10 mouse cellular contexts compared by ENCODE assay signal in the genomic region with DNA sequence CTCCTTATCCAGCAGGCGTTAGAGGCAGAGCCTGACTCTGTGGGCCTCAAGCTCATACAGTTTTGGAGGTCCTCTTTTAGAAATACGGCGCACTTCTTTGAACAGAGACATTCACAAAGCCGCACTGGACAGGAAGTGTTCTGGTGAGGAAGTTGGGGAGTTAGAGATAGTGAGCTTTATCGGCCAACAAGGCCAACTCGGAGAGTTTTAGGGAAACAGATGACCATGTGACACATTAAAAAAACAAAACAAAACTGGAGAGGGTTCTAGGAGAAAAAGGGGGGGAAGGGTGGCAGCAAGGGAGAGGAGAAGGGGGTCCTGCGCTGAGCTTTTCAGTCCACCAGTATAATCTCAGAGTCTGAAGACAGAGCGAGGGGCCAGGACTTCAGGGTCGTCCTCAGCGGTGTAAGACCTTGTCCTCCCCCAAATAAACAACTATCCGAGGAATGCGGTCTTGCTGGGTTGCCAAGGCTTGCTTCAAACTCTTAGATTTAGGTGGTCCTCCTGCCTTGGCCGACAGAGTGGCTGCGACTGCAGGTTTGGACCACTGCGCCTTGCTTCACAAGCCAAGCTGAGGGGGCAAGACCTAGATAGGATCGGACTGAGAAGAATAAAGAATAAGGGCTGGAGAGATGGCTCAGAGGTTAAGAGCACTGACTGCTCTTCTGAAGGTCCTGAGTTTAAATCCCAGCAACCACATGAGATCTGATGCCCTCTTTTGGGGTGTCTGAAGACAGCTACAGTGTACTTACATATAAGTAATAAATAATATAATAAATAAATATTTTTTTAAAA. TPM values are rescaled to one million over a fixed set of nuclear protein-coding genes. Genes with fewer than 3 reads are reported as not detected.
DNase-seq lines count a peak whose midpoint lies in the region; ATAC-seq and TF ChIP-seq lines count a peak whose summit lies in the region.
"Had no signal": no experiment of that assay in that cellular context is flagged by ENCODE, and none has a peak within 500 bp of the region (broad histone marks: within the 10 kb centered on the region; RNA-seq: fewer than 3 reads in every experiment).

No protein-coding gene starts in this region.

- peak; percentile 46; the same call in 1 of the 2 replicates for TF ChIP-seq EP300 in liver, postnatal 0 days (IDR thresholded peaks at IDR 0.05; ENCODE audit: low read depth)

- no peak overlapping the region for H3K9ac ChIP-seq in kidney, embryonic 14.5 days (ENCODE audit: low read depth, low read length)
- 0 out of 2 replicates have a peak overlapping the region, but pooled peaks have one; percentile 40 for H3K9ac ChIP-seq in heart, embryonic 12.5 days
- peak overlapping the region; percentile 35; the same call in 1 of the 2 replicates for H3K9ac ChIP-seq in liver, postnatal 0 days (replicated peaks)

- no peak for DNase-seq in kidney, postnatal 14 days
- DNase-seq in G1E (ENCODE audit: low spot score), result no peak
- DNase-seq in liver, postnatal 0 days, result no peak
- no peak for DNase-seq in cerebellum, adult 9-11 months
- DNase-seq in cerebellum, postnatal 36 days, result no peak
- DNase-seq: spleen, adult 18-20 months had no signal

- H3K4me2 ChIP-seq in kidney, embryonic 14.5 days (replicated peaks; ENCODE audit: low read depth, low read length), result no peak overlapping the region; the same call in 1 of the 2 replicates
- H3K4me2 ChIP-seq in heart, embryonic 12.5 days, result peak overlapping the region; percentile 43
- H3K4me2 ChIP-seq in liver, postnatal 0 days (ENCODE audit: low read depth, low read length), result peak overlapping the region; percentile 49

- H3K9me3 ChIP-seq in kidney, embryonic 14.5 days (ENCODE audit: control insufficient read depth, low read length), result 0 out of 2 replicates have a peak, but pooled peaks cover 2% of the 10 kb centered on the region
- peaks cover 6% of the 10 kb centered on the region; the same call in 1 of the 2 replicates for H3K9me3 ChIP-seq in G1E (replicated peaks)
- peaks cover 6% of the 10 kb centered on the region for H3K9me3 ChIP-seq in heart, embryonic 12.5 days (replicated peaks)
- H3K9me3 ChIP-seq in liver, postnatal 0 days (ENCODE audit: low read length), result peaks cover 3% of the 10 kb centered on the region

- H3K27ac ChIP-seq in kidney, embryonic 14.5 days (ENCODE audit: low read depth, low read length), result peak overlapping the region; percentile 1; the same call in 1 of the 2 replicates
- peak overlapping the region; percentile 82 for H3K27ac ChIP-seq in heart, embryonic 12.5 days (ENCODE audit: poor library complexity, severe bottlenecking)
- peak overlapping the region; percentile 72 for H3K27ac ChIP-seq in liver, postnatal 0 days (ENCODE audit: low read depth)

- no peak overlapping the region for H3K4me3 ChIP-seq in kidney, embryonic 14.5 days (ENCODE audit: low read length)
- H3K4me3 ChIP-seq in G1E (ENCODE audit: low read depth, low read length), result peak overlapping the region; percentile 58; the same call in 1 of the 2 replicates
- no peak overlapping the region for H3K4me3 ChIP-seq in heart, embryonic 12.5 days
- H3K4me3 ChIP-seq in liver, postnatal 0 days (ENCODE audit: low read depth, low read length), result no peak overlapping the region
- H3K4me3 ChIP-seq: myocyte had no signal

- WGBS in kidney, embryonic 14.5 days, result 54% methylated on average over 16 of the region's 16 CpGs
- 22% methylated on average over 16 of the region's 16 CpGs for WGBS in heart, embryonic 12.5 days
- WGBS in liver, postnatal 0 days (ENCODE audit: insufficient replicate concordance), result 22% methylated on average over 16 of the region's 16 CpGs

- H3K27me3 ChIP-seq in kidney, embryonic 14.5 days (ENCODE audit: control insufficient read depth, insufficient read depth, low read length), result no peaks in the 10 kb centered on the region
- H3K27me3 ChIP-seq in G1E (ENCODE audit: insufficient read depth, low read length), result no peaks in the 10 kb centered on the region
- H3K27me3 ChIP-seq in heart, embryonic 12.5 days (replicated peaks), result no peaks in the 10 kb centered on the region
- no peaks in the 10 kb centered on the region for H3K27me3 ChIP-seq in liver, postnatal 0 days (ENCODE audit: insufficient read depth, low read length)

- H3K4me1 ChIP-seq in kidney, embryonic 14.5 days (ENCODE audit: control insufficient read depth, insufficient read depth, low read length), result 0 out of 2 replicates have a peak, but pooled peaks cover 6% of the 10 kb centered on the region
- peaks cover 47% of the 10 kb centered on the region for H3K4me1 ChIP-seq in G1E (ENCODE audit: insufficient read depth, low read depth, low read length)
- peaks cover 18% of the 10 kb centered on the region for H3K4me1 ChIP-seq in heart, embryonic 12.5 days (replicated peaks)
- peaks cover 12% of the 10 kb centered on the region for H3K4me1 ChIP-seq in liver, postnatal 0 days (ENCODE audit: insufficient read depth)

- no peak for ATAC-seq in kidney, embryonic 14.5 days (ENCODE audit: low FRiP score, low TSS enrichment)
- ATAC-seq in G1E (ENCODE audit: extremely low read depth, insufficient number of reproducible peaks, low FRiP score, poor library complexity, severe bottlenecking), result peak; percentile 77
- ATAC-seq in heart, embryonic 12.5 days (ENCODE audit: insufficient number of reproducible peaks, low FRiP score), result peak; percentile 59
- ATAC-seq in liver, postnatal 0 days, result no peak; the same call in 1 of the 2 replicates
- no peak for ATAC-seq in CD4-positive, CD25-positive, alpha-beta regulatory T cell, adult 4 months

- H3K36me3 ChIP-seq in kidney, embryonic 14.5 days (ENCODE audit: control insufficient read depth, insufficient read depth, low read length), result no peaks in the 10 kb centered on the region
- peaks cover 2% of the 10 kb centered on the region for H3K36me3 ChIP-seq in G1E (replicated peaks)
- no peaks in the 10 kb centered on the region for H3K36me3 ChIP-seq in heart, embryonic 12.5 days
- no peaks in the 10 kb centered on the region for H3K36me3 ChIP-seq in liver, postnatal 0 days (replicated peaks; ENCODE audit: insufficient read depth, low read length)

- no peak for TF ChIP-seq CTCF in G1E (IDR thresholded peaks at IDR 0.05; ENCODE audit: low read depth, low read length)
- TF ChIP-seq CTCF in liver, postnatal 0 days (IDR thresholded peaks at IDR 0.05; ENCODE audit: low read depth), result no peak

RNA-seq across cellular contexts. Expression of gene Wbp2, which starts 7.2 kb away (rescaled TPM):
- 55.2 and 80.2 TPM in 2 replicates for polyA plus RNA-seq in kidney, embryonic 14.5 days (2014; fragmentation: Nextera tagmentation; extraction: Ambion mirVana)
- total RNA-seq in G1E (2014; fragmentation: Nextera tagmentation) (160 and 169 TPM in 2 replicates), G1E (2017) (55.9 and 61.6 TPM in 2 replicates)
- polyA plus RNA-seq in G1E (2012), result 499 and 545 TPM in 2 replicates
- polyA plus RNA-seq in heart, embryonic 12.5 days (2016; fragmentation: Nextera tagmentation; extraction: Ambion mirVana), result 137 and 141 TPM in 2 replicates
- 63.3 and 65.0 TPM in 2 replicates for polyA plus RNA-seq in liver, postnatal 0 days (2015; fragmentation: Nextera tagmentation; extraction: Ambion mirVana)
- polyA plus RNA-seq in CD4-positive, CD25-positive, alpha-beta regulatory T cell, adult 4 months (2017; shearing (Covaris generic)), result 100 to 1,000 TPM; 133 to 265 TPM

RNA-seq across cellular contexts. Expression of gene Unc13d, which starts 16.2 kb away (rescaled TPM):
- polyA plus RNA-seq in kidney, embryonic 14.5 days (2014; fragmentation: Nextera tagmentation; extraction: Ambion mirVana), result 1.3 and 1.5 TPM in 2 replicates
- 26.1 and 31.4 TPM in 2 replicates for total RNA-seq in G1E (2014; fragmentation: Nextera tagmentation)
- total RNA-seq in G1E (2017), result 63.5 and 81.7 TPM in 2 replicates
- 126 and 144 TPM in 2 replicates for polyA plus RNA-seq in G1E (2012)
- 2.2 and 2.5 TPM in 2 replicates for polyA plus RNA-seq in heart, embryonic 12.5 days (2016; fragmentation: Nextera tagmentation; extraction: Ambion mirVana)
- polyA plus RNA-seq in liver, postnatal 0 days (2015; fragmentation: Nextera tagmentation; extraction: Ambion mirVana), result 6.1 and 6.9 TPM in 2 replicates
- polyA plus RNA-seq in CD4-positive, CD25-positive, alpha-beta regulatory T cell, adult 4 months (2017; shearing (Covaris generic)), result 100 to 1,000 TPM in 1 of 2 experiments, 10 to 100 TPM in 1; 73.8 to 138 TPM

RNA-seq across cellular contexts. Expression of gene Trim47, which starts 33.0 kb away (rescaled TPM):
- polyA plus RNA-seq in kidney, embryonic 14.5 days (2014; fragmentation: Nextera tagmentation; extraction: Ambion mirVana), result 12.2 and 12.8 TPM in 2 replicates
- not detected in 2 replicates for total RNA-seq in G1E (2014; fragmentation: Nextera tagmentation)
- 0.12 and 0.27 TPM in 2 replicates for total RNA-seq in G1E (2017)
- 0.08 TPM in 1 of 2 replicates, not detected in the other for polyA plus RNA-seq in G1E (2012)
- 54.8 and 58.2 TPM in 2 replicates for polyA plus RNA-seq in heart, embryonic 12.5 days (2016; fragmentation: Nextera tagmentation; extraction: Ambion mirVana)
- polyA plus RNA-seq in liver, postnatal 0 days (2015; fragmentation: Nextera tagmentation; extraction: Ambion mirVana), result 5.7 and 7.4 TPM in 2 replicates
- polyA plus RNA-seq in CD4-positive, CD25-positive, alpha-beta regulatory T cell, adult 4 months (2017; shearing (Covaris generic)), result not detected

RNA-seq across cellular contexts. Expression of gene Trim65, which starts 37.0 kb away (rescaled TPM):
- polyA plus RNA-seq in kidney, embryonic 14.5 days (2014; fragmentation: Nextera tagmentation; extraction: Ambion mirVana), result 3.2 and 4.1 TPM in 2 replicates
- total RNA-seq in G1E (2014; fragmentation: Nextera tagmentation), result not detected in 2 replicates
- total RNA-seq in G1E (2017), result 0.05 and 0.12 TPM in 2 replicates
- not detected in 2 replicates for polyA plus RNA-seq in G1E (2012)
- 4.7 and 4.9 TPM in 2 replicates for polyA plus RNA-seq in heart, embryonic 12.5 days (2016; fragmentation: Nextera tagmentation; extraction: Ambion mirVana)
- polyA plus RNA-seq in liver, postnatal 0 days (2015; fragmentation: Nextera tagmentation; extraction: Ambion mirVana), result 1.1 and 1.2 TPM in 2 replicates
- 10 to 100 TPM; 14.4 to 17.9 TPM for polyA plus RNA-seq in CD4-positive, CD25-positive, alpha-beta regulatory T cell, adult 4 months (2017; shearing (Covaris generic))

RNA-seq across cellular contexts. Expression of gene Mrpl38, which starts 44.7 kb away (rescaled TPM):
- 111 and 114 TPM in 2 replicates for polyA plus RNA-seq in kidney, embryonic 14.5 days (2014; fragmentation: Nextera tagmentation; extraction: Ambion mirVana)
- total RNA-seq in G1E (2014; fragmentation: Nextera tagmentation) (99.3 and 125 TPM in 2 replicates), G1E (2017) (38.3 and 45.7 TPM in 2 replicates)
- 144 and 150 TPM in 2 replicates for polyA plus RNA-seq in G1E (2012)
- polyA plus RNA-seq in heart, embryonic 12.5 days (2016; fragmentation: Nextera tagmentation; extraction: Ambion mirVana), result 85.0 and 89.1 TPM in 2 replicates
- polyA plus RNA-seq in liver, postnatal 0 days (2015; fragmentation: Nextera tagmentation; extraction: Ambion mirVana), result 43.9 and 44.0 TPM in 2 replicates
- 10 to 100 TPM; 22.7 to 25.5 TPM for polyA plus RNA-seq in CD4-positive, CD25-positive, alpha-beta regulatory T cell, adult 4 months (2017; shearing (Covaris generic))

Comparison
In these comparisons a context has a peak if more than half of its experiments do, and no peak if none do; other contexts are left out.
1. ATAC-seq: peak in G1E (single experiment) and heart, embryonic 12.5 days (single experiment); none in kidney, embryonic 14.5 days (single experiment), liver, postnatal 0 days (single experiment) and CD4-positive, CD25-positive, alpha-beta regulatory T cell, adult 4 months (single experiment).
2. H3K27ac ChIP-seq: peak in every context shown above with its lines; median percentile 82 in heart, embryonic 12.5 days; 72 in liver, postnatal 0 days; 1 in kidney, embryonic 14.5 days.